Comparison of ENCODE assay signal across 16 mouse cellular contexts in the genomic region with DNA sequence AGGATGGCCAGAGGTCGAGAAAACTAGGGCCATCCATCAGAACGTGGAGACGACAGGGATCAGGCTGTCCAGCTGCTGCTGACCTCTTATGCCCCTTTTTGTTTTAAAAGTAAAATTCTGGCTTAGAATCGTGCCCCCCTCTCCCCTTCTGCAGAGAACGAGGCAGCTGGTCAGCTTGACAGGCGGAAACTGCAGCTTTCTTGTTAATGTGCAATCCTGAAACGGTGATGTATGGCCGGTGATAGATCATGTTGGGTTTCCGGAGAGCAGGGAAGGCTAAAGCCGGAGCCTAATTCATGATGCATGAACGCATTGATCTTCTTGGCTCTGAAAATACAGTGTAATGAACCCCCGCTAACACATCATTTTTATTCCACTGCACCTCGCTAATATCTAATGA. TPM values are rescaled to one million over a fixed set of nuclear protein-coding genes. Genes with fewer than 3 reads are reported as not detected.
A peak's percentile ranks its signal among the peaks of the same experiment; 100 is the strongest.
DNase-seq lines count a peak whose midpoint lies in the region; ATAC-seq and TF ChIP-seq lines count a peak whose summit lies in the region.
"Had no signal": no experiment of that assay in that cellular context is flagged by ENCODE, and none has a peak within 500 bp of the region (broad histone marks: within the 10 kb centered on the region; RNA-seq: fewer than 3 reads in every experiment).

No protein-coding gene starts in this region.

- no peaks in the 10 kb centered on the region for H3K36me3 ChIP-seq in lung, embryonic 14.5 days (ENCODE audit: insufficient read depth)
- H3K36me3 ChIP-seq in lung, postnatal 0 days (ENCODE audit: insufficient read depth, low read length) = no peaks in the 10 kb centered on the region
- no peaks in the 10 kb centered on the region for H3K36me3 ChIP-seq in intestine, embryonic 15.5 days

- WGBS in lung, embryonic 14.5 days = 23% methylated on average over 13 of the region's 13 CpGs
- 32% methylated on average over 13 of the region's 13 CpGs for WGBS in lung, postnatal 0 days
- WGBS in intestine, embryonic 15.5 days = 32% methylated on average over 13 of the region's 13 CpGs

- no peaks in the 10 kb centered on the region for H3K27me3 ChIP-seq in lung, embryonic 14.5 days (ENCODE audit: insufficient read depth, low read length)
- H3K27me3 ChIP-seq in lung, postnatal 0 days (replicated peaks; ENCODE audit: insufficient read depth, low read length) = no peaks in the 10 kb centered on the region
- H3K27me3 ChIP-seq in intestine, embryonic 15.5 days (replicated peaks) = no peaks in the 10 kb centered on the region
- H3K27me3 ChIP-seq: CH12.LX; forebrain, embryonic 13.5 days had no signal

- H3K4me2 ChIP-seq in lung, embryonic 14.5 days = no peak overlapping the region
- no peak overlapping the region for H3K4me2 ChIP-seq in lung, postnatal 0 days (replicated peaks; ENCODE audit: low read depth, low read length)
- H3K4me2 ChIP-seq in intestine, embryonic 15.5 days (replicated peaks) = no peak overlapping the region
- H3K4me2 ChIP-seq: forebrain, embryonic 13.5 days; midbrain, embryonic 11.5 days had no signal

- peak; percentile 4 for DNase-seq in adrenal gland, adult 2 months
- no peak for DNase-seq in adrenal gland, postnatal 36 days
- peak; percentile 40 for DNase-seq in lung, embryonic 14.5 days
- no peak for DNase-seq in lung, postnatal 0 days (ENCODE audit: low spot score)
- peak; percentile 37 for DNase-seq in kidney, postnatal 10 days
- peak; percentile 5 for DNase-seq in yolk sac, embryonic 10.5 days (ENCODE audit: low spot score)
- DNase-seq in frontal cortex, postnatal 10 days (ENCODE audit: low spot score in 2 of 2) = no peak
- DNase-seq: cerebellum, adult 11-12 months; gastrocnemius, adult 2 months; heart, adult 18-20 months; lung, postnatal 36 days; thymus, adult 2 months had no signal

- no peak for TF ChIP-seq CTCF in lung, embryonic 14.5 days (IDR thresholded peaks at IDR 0.05; ENCODE audit: low read depth)
- no peak for TF ChIP-seq CTCF in lung, postnatal 0 days (IDR thresholded peaks at IDR 0.05)

- no peak for TF ChIP-seq EP300 in lung, postnatal 0 days (IDR thresholded peaks at IDR 0.05)

- no peaks in the 10 kb centered on the region for H3K9me3 ChIP-seq in lung, embryonic 14.5 days (ENCODE audit: low read depth, low read length)
- H3K9me3 ChIP-seq in lung, postnatal 0 days (ENCODE audit: low read length) = no peaks in the 10 kb centered on the region
- no peaks in the 10 kb centered on the region for H3K9me3 ChIP-seq in intestine, embryonic 15.5 days
- H3K9me3 ChIP-seq: forebrain, embryonic 13.5 days had no signal

- no peak for ATAC-seq in lung, embryonic 14.5 days (ENCODE audit: insufficient read depth)
- ATAC-seq in lung, postnatal 0 days = no peak
- ATAC-seq in intestine, embryonic 15.5 days = no peak
- ATAC-seq: forebrain, embryonic 13.5 days had no signal

- H3K27ac ChIP-seq in lung, embryonic 14.5 days (ENCODE audit: low read depth) = no peak overlapping the region
- no peak overlapping the region for H3K27ac ChIP-seq in lung, postnatal 0 days (ENCODE audit: low read length)
- no peak overlapping the region for H3K27ac ChIP-seq in intestine, embryonic 15.5 days
- H3K27ac ChIP-seq: forebrain, embryonic 13.5 days; gastrocnemius, adult 2 months had no signal

- H3K4me1 ChIP-seq in lung, embryonic 14.5 days (ENCODE audit: insufficient read depth) = no peaks in the 10 kb centered on the region
- no peaks in the 10 kb centered on the region for H3K4me1 ChIP-seq in lung, postnatal 0 days (ENCODE audit: insufficient read depth, low read depth, low read length)
- H3K4me1 ChIP-seq in intestine, embryonic 15.5 days (replicated peaks) = no peaks in the 10 kb centered on the region

- H3K9ac ChIP-seq in lung, embryonic 14.5 days = no peak overlapping the region
- no peak overlapping the region for H3K9ac ChIP-seq in lung, postnatal 0 days (replicated peaks; ENCODE audit: low read depth)
- H3K9ac ChIP-seq in intestine, embryonic 15.5 days = no peak overlapping the region
- H3K9ac ChIP-seq: forebrain, embryonic 13.5 days had no signal

- H3K4me3 ChIP-seq in lung, embryonic 14.5 days (ENCODE audit: low read depth, low read length) = no peak overlapping the region
- no peak overlapping the region for H3K4me3 ChIP-seq in lung, postnatal 0 days (ENCODE audit: low read depth, low read length)
- H3K4me3 ChIP-seq in intestine, embryonic 15.5 days (replicated peaks) = no peak overlapping the region
- H3K4me3 ChIP-seq: forebrain, embryonic 13.5 days; gastrocnemius, adult 2 months had no signal

RNA-seq across cellular contexts. Expression of a gene that starts 24.0 kb away (rescaled TPM):
- 10 to 100 TPM; 33.5 to 47.7 TPM for total RNA-seq in adrenal gland, adult 2 months (2021)
- 6.6 and 7.3 TPM in 2 replicates for polyA plus RNA-seq in adrenal gland, adult 2 months (2012; rRNA removed)
- 10 to 100 TPM; 31.6 to 38.0 TPM for total RNA-seq in adrenal gland, postnatal 36 days (2021)
- polyA plus RNA-seq in lung, embryonic 14.5 days (2014; fragmentation: Nextera tagmentation; extraction: Ambion mirVana) = 93.7 and 94.5 TPM in 2 replicates
- polyA plus RNA-seq in lung, postnatal 0 days (2015; fragmentation: Nextera tagmentation; extraction: Ambion mirVana) = 84.9 and 89.2 TPM in 2 replicates
- polyA plus RNA-seq in intestine, embryonic 15.5 days (2015; fragmentation: Nextera tagmentation; extraction: Ambion mirVana) = 43.9 and 45.7 TPM in 2 replicates
- total RNA-seq: CH12.LX had no signal

Comparison
In these comparisons a context has a peak if more than half of its experiments do, and no peak if none do; other contexts are left out.
1. DNase-seq: peak in adrenal gland, adult 2 months (single experiment), lung, embryonic 14.5 days (single experiment), kidney, postnatal 10 days (single experiment) and yolk sac, embryonic 10.5 days (single experiment); none in adrenal gland, postnatal 36 days (0 of 2), lung, postnatal 0 days (single experiment) and frontal cortex, postnatal 10 days (0 of 2).